ENCODE assay signal across 8 mouse cellular contexts in the genomic region with DNA sequence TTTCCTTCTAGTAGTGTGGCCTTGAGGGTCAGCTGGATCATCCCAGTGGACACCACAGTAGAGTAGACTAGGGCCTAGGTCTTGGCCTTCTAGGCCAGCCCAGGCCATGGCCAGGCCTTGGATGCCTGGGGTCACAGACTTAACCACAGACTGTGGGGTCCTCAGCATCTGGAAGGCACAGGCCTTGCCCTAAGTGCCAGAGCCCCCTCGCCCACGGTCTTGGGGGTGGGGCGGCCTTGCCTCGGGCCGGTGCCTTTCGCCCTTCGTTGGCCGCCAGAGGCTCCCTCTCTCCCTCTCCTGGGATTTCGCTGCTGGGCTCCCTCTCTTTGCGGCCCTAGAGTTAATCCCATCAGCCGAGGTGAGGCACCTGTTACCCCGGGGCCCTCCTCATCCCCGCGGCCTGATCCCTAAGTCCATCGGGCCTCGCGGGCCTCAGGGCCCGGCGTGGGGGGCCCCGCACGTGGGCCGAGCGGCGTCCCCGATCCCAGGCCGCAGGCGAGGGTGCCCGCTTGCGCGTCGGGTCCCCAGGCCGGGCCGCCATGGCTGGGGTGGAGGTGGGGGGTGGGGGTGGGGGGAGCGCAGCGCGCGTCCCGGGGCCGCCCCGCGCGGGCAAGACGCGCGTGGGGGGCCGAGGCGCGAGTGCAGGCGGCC. TPM values are rescaled to one million over a fixed set of nuclear protein-coding genes. Genes with fewer than 3 reads are reported as not detected.
A peak's percentile ranks its signal among the peaks of the same experiment; 100 is the strongest.
DNase-seq lines count a peak whose midpoint lies in the region; ATAC-seq and TF ChIP-seq lines count a peak whose summit lies in the region.

A gene (plus strand): TSS at position 244 of the 651 bp plus-strand sequence.

- no peaks in the 10 kb centered on the region for H3K79me2 ChIP-seq in macrophage (ENCODE audit: inconsistent target)

- no peaks in the 10 kb centered on the region for H3K9me3 ChIP-seq in hindbrain, postnatal 0 days (ENCODE audit: low read length)

- H3K4me1 ChIP-seq in hindbrain, postnatal 0 days (ENCODE audit: insufficient read depth, low read length), result peaks cover 10% of the 10 kb centered on the region; the same call in 1 of the 2 replicates

- ATAC-seq in hindbrain, postnatal 0 days, result peak; percentile 81

- 3% methylated on average over 30 of the region's 49 CpGs for WGBS in hindbrain, postnatal 0 days
- 4% methylated on average over 35 of the region's 49 CpGs for WGBS in macrophage (ENCODE audit: missing documents)

- intact Hi-C loops in gastrocnemius, postnatal 14 days (cut with DNase I; ENCODE audit: low total_unique reads), result no loop called here
- intact Hi-C loops in left cerebral cortex, postnatal 14 days (cut with DNase I), result loop anchor here (5.0 kb wide), 2 partner anchors 155 to 210 kb away; a partner anchor contains a TSS

- H3K9ac ChIP-seq in hindbrain, postnatal 0 days (replicated peaks; ENCODE audit: low read length), result peak within 1 kb of the TSS; percentile 96

- DNase-seq in left cerebral cortex, adult 18-20 months (ENCODE audit: low spot score in 2 of 2), result peak; percentile 29 to 48
- no peak for DNase-seq in left cerebral cortex, adult 11 months (ENCODE audit: low spot score)
- peak; percentile 29 to 63 for DNase-seq in cerebellum, postnatal 4 days (ENCODE audit: low spot score in 2 of 2)
- peak; percentile 42 for DNase-seq in gastrocnemius, postnatal 14 days
- DNase-seq in hindbrain, postnatal 0 days (ENCODE audit: low spot score), result peak; percentile 70
- DNase-seq in left cerebral cortex, postnatal 14 days (ENCODE audit: low spot score in 2 of 2), result peak; percentile 36 to 41
- DNase-seq in right cerebral cortex, postnatal 4 days, result peak; percentile 56

- H3K27ac ChIP-seq in hindbrain, postnatal 0 days, result peak within 1 kb of the TSS; percentile 95
- H3K27ac ChIP-seq in macrophage, result no peak within 1 kb of the TSS

- peak; percentile 60 for TF ChIP-seq CTCF in hindbrain, postnatal 0 days (IDR thresholded peaks at IDR 0.05; ENCODE audit: low read depth)

- H3K27me3 ChIP-seq in hindbrain, postnatal 0 days (ENCODE audit: insufficient read depth, low read length), result no peaks in the 10 kb centered on the region

- peak within 1 kb of the TSS; percentile 90 for H3K4me3 ChIP-seq in hindbrain, postnatal 0 days (ENCODE audit: low read length)
- peak within 1 kb of the TSS; percentile 17 for H3K4me3 ChIP-seq in macrophage (ENCODE audit: inconsistent target)

- peak within 1 kb of the TSS; percentile 84 for H3K4me2 ChIP-seq in hindbrain, postnatal 0 days (ENCODE audit: low read depth, low read length)

- no peaks in the 10 kb centered on the region for H3K36me3 ChIP-seq in hindbrain, postnatal 0 days (ENCODE audit: insufficient read depth, low read length)
- no peaks in the 10 kb centered on the region for H3K36me3 ChIP-seq in macrophage (ENCODE audit: inconsistent target)

RNA-seq across cellular contexts. Expression of the gene that starts here (rescaled TPM):
- total RNA-seq in left cerebral cortex, adult 18-20 months (2021), result 100 to 1,000 TPM; 188 to 197 TPM
- 1 to 10 TPM; 7.5 to 9.9 TPM for total RNA-seq in gastrocnemius, postnatal 14 days (2021)
- 44.7 and 61.6 TPM in 2 replicates for total RNA-seq in hindbrain, postnatal 0 days (2014; rRNA removed)
- polyA plus RNA-seq in hindbrain, postnatal 0 days (2015; fragmentation: Nextera tagmentation; extraction: Ambion mirVana), result 36.5 and 39.3 TPM in 2 replicates
- total RNA-seq in left cerebral cortex, postnatal 14 days (2021), result 100 to 1,000 TPM; 154 to 161 TPM
- 10 to 100 TPM in 18 of 26 experiments, 1 to 10 TPM in 8; 7.2 to 54.7 (median 18.5) TPM for total RNA-seq in macrophage (2018; cell fraction: chromatin; rRNA removed)
- total RNA-seq in macrophage (2018; cell fraction: cytosol; rRNA removed), result 1 to 10 TPM in 14 of 26 experiments, under 1 TPM in 12; 0.48 to 6.5 (median 2.8) TPM
- total RNA-seq in macrophage (2018; cell fraction: nucleus; rRNA removed), result 10 to 100 TPM in 13 of 26 experiments, 1 to 10 TPM in 13; 2.7 to 46.8 (median 14.0) TPM
- 2.7 to 3.5 TPM (median 3.4 TPM) in 3 replicates for polyA plus RNA-seq in macrophage (2018)
